Mouse (Mus musculus) megakaryocyte, embryonic 14.5 days (primary cell): ENCODE measurements around the gene Ndufb4.
"Not testable (repeated sequence)": the region's sequence is repeated elsewhere in the genome, so short reads cannot be mapped to it uniquely, and the experiment has no call there.

ENCODE experiments used
- FLI1 ChIP-seq: IDR thresholded peaks from 2 replicates; pipeline ENCODE4 v1.6.1; 2012; ENCODE audit warnings: low read length, inconsistent platforms, mixed read lengths
- GATA1 ChIP-seq: IDR thresholded peaks from 3 replicates; pipeline ENCODE4 v1.6.1; 2012; ENCODE audit warnings: mixed read lengths, low read length, inconsistent platforms, borderline replicate concordance

- not testable (repeated sequence) for TF ChIP-seq GATA1, FLI1
These were observed 45.8 kb upstream of the Ndufb4 start for GRCm38 (mm10) chr16:37700071-37700470.
